Mouse (Mus musculus) lung, embryonic 14.5 days (tissue): ENCODE data around the gene Slc30a3. TPM values are rescaled to one million over a fixed set of nuclear protein-coding genes. Genes with fewer than 3 reads are reported as not detected.
A peak's percentile ranks its signal among the peaks of the same experiment; 100 is the strongest.
"Not testable (repeated sequence)": the region's sequence is repeated elsewhere in the genome, so short reads cannot be mapped to it uniquely, and the experiment has no call there.

Experiments
- ATAC-seq: fragments of 200-750 bp; cut with Nextera tagmentation; 2 replicates; pipeline ENCODE4 v1.8.0; 2017; ENCODE audit warnings: mild to moderate bottlenecking, moderate TSS enrichment, moderate library complexity; ENCODE audit not compliant: insufficient read depth
- DNase-seq: peaks from one replicate; pipeline ENCODE4 v3.0.0-alpha.2; 2015
- H3K27ac ChIP-seq: fragments of 300-500 bp; sonication (generic); 2 replicates; pipeline ENCODE4 v1.5.1; 2014; ENCODE audit warnings: low read depth, mild to moderate bottlenecking, moderate library complexity
- H3K27me3 ChIP-seq: fragments of 300-500 bp; sonication (generic); 2 replicates; pipeline ENCODE4 v1.6.1; 2014; ENCODE audit warnings: low read length, control low read depth; ENCODE audit not compliant: insufficient read depth
- H3K36me3 ChIP-seq: fragments of 300-500 bp; sonication (generic); 2 replicates; pipeline ENCODE4 v1.6.1; 2014; ENCODE audit warnings: control low read depth; ENCODE audit not compliant: insufficient read depth
- H3K4me1 ChIP-seq: fragments of 300-500 bp; sonication (generic); 2 replicates; pipeline ENCODE4 v1.6.1; 2014; ENCODE audit warnings: antibody characterized with exemption, control low read depth; ENCODE audit not compliant: insufficient read depth
- H3K4me2 ChIP-seq: fragments of 300-500 bp; sonication (generic); 2 replicates; pipeline ENCODE4 v1.6.1; 2014; ENCODE audit warnings: mild to moderate bottlenecking
- H3K4me3 ChIP-seq: fragments of 300-500 bp; sonication (generic); 2 replicates; pipeline ENCODE4 v1.5.1; 2014; ENCODE audit warnings: low read depth, low read length
- H3K9ac ChIP-seq: fragments of 300-500 bp; sonication (generic); 2 replicates; pipeline ENCODE4 v1.6.1; 2014
- H3K9me3 ChIP-seq: fragments of 300-500 bp; sonication (generic); 2 replicates; pipeline ENCODE4 v1.6.1; 2016; ENCODE audit warnings: low read depth, low read length, control low read depth
- CTCF ChIP-seq: IDR thresholded peaks from 2 replicates; pipeline ENCODE4 v1.5.1; 2016; ENCODE audit warnings: antibody characterized with exemption, low read depth
- WGBS: fragments of 180-500 bp; shearing (Covaris S2); extraction: QIAGEN DNeasy Blood & Tissue Kit; methylation state at CpG from one replicate; pipeline ENCODE4 v1.1.7; 2014; 5-methylcytosine and 5-hydroxymethylcytosine counted together
- polyA plus RNA-seq: library from polyadenylated mRNA; unstranded; fragments of >200 nt; fragmentation: Nextera tagmentation; extraction: Ambion mirVana; gene quantifications from 2 replicates; pipeline ENCODE4 v1.2.1, GENCODE M21; 2014

Slc30a3 gene
- polyA plus RNA-seq, 1 experiment from 2014 or later, result not detected

DNA sequence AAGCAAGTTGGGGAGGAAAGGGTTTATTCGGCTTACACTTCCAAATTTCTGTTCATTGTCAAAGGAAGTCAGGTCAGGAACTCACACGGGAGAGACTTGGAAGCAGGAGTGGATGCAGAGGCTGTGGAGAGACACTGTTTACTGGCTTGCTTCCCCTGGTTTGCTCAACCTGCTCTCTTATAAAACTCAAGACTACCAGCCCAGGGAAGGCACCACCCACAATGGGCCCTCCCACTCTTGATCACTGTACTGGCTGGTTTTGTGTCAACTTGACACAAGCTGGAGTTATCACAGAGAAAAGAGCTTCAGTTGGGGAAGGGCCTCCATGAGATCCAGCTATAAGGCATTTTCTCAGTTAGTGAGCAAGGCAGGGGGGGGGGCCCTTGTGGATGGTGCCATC is 37.0 kb downstream of the Slc30a3 start:
- no peaks in the 10 kb centered on the region for H3K27me3 ChIP-seq
- no peak overlapping the region for H3K4me3 ChIP-seq
- ATAC-seq (no peak), DNase-seq (no peak)
- H3K4me2 ChIP-seq, result no peak overlapping the region
- H3K36me3 ChIP-seq, result peaks cover 97% of the 10 kb centered on the region
- no peaks in the 10 kb centered on the region for H3K4me1 ChIP-seq
- no peaks in the 10 kb centered on the region for H3K9me3 ChIP-seq
- 79% methylated on average over 2 of the region's 2 CpGs for WGBS
- H3K27ac ChIP-seq, result no peak overlapping the region
- H3K9ac ChIP-seq, result no peak overlapping the region
- TF ChIP-seq CTCF, result no peak

DNA sequence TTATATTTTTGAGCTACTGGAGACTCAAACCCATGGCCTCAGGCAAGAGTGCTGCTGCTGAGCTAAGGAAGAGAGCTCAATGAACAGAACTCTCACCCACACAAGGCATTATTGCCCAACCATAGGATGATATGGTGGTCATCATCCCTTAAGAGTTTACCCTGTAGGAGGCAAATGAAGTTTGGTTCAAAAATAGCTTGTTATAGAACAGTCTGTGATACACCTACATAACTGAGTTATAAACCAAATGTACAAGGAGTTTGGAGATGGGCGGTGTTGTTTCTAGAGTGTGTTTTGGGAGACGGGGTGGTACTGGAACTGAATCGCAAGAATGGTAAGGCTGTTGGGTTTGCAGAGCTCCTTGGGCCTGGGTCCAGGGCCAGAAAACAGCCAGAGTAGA is 38.2 kb downstream of the Slc30a3 start:
- H3K36me3 ChIP-seq, result peaks cover 87% of the 10 kb centered on the region
- no peak for DNase-seq
- H3K9me3 ChIP-seq, result no peaks in the 10 kb centered on the region
- H3K4me2 ChIP-seq, result no peak overlapping the region
- no peak for ATAC-seq
- WGBS, result 95% methylated on average over 3 of the region's 3 CpGs
- no peak overlapping the region for H3K4me3 ChIP-seq
- no peaks in the 10 kb centered on the region for H3K27me3 ChIP-seq
- H3K27ac ChIP-seq, result no peak overlapping the region
- H3K4me1 ChIP-seq, result no peaks in the 10 kb centered on the region
- TF ChIP-seq CTCF, result no peak
- no peak overlapping the region for H3K9ac ChIP-seq

DNA sequence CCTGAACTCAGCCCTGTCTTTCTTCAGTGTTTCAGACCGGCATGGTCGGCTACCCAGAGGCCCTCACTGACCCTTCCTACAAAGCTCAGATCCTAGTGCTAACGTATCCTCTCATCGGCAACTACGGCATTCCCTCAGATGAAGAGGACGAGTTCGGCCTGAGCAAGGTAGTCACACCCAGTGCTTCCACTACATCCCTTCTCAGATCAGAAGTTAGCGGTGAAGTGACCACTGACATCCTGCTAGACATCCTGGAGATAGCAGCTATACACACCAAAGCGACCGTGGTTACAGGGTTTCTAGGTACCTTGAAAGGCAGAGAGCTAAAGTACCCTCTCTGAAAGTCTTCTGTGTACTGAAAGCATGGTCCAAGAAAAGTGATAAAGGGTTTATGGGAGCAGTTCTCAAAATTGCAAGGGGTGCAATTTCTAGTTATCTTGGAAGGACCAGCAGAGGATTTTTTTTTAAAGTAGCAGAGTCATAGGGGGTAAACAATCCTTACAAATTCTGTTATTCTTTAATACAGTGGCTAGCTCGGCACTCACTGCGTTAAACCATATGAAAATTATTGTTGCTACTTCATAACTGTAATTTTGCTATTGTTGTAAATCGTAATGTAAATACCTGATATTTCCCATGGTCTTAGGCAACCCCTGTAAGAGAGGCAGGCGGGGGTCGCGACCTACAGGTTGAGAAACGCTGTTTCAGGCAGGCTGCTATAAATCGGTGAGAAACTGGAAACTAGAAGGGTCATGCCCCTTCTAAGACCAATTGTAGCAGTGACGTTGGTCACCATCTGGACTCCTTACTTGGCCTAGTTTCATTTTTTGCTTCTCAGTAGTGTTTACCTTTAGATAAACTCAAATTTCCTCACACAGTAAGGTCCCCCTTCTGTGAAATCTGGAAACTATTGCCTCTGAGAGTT is 52.6 kb downstream of the Slc30a3 start:
- Histone ChIP-seq H3K9ac (peak overlapping the region; percentile 67), H3K4me2 (peak overlapping the region; percentile 78), H3K36me3 (peaks cover 40% of the 10 kb centered on the region), H3K27me3 (no peaks in the 10 kb centered on the region), H3K4me3 (peak overlapping the region; percentile 73), H3K9me3 (no peaks in the 10 kb centered on the region), H3K4me1 (peaks cover 10% of the 10 kb centered on the region), H3K27ac (peak overlapping the region; percentile 82)
- DNase-seq, result peak; percentile 34
- ATAC-seq, result peak; percentile 39
- WGBS, result 15% methylated on average over 19 of the region's 19 CpGs
- no peak for TF ChIP-seq CTCF

DNA sequence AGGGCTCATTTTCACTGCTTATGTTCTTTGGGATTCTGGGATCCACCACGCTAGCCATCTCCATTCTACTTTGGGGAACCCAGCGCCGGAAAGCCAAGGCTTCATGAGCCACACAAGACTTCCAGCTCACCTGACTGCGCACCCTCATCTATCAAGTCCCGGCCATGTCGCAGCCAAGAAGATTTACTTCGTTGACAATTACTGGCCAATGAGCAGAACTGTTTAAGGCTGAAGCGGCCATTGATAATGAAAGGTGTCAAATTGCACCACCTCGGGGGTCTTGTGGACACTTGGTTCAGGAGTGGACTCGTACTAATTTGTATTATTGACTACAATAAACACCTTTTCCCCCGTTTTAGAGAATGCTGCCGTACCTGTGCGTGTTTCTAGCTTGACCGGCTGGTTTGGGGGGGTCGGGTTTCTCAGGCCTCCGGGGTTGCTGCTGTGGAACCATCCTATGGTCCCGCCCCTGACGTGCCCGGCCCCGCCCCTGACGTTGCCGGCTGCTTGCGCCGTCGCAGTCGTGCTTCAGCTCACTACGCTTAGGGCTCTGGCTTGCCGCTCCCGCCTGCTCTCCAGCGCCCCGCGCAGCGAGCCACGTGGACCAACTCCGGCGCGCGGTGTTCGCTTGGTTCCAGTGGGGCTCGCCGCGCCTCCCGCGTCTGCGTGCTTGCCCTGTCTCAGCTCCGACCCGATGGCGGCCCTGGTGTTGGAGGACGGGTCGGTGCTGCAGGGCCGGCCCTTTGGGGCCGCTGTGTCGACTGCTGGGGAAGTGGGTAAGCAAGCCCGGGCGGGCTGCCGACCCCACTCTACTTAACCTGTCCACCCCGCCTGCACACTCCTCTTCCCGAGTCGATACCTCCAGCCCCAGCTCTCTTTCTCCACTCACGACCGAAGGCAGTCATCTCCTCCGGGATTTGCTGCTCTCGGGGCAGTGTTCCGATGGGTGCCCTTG is 53.5 kb downstream of the Slc30a3 start, which contains the start of gene Cad:
TSS of gene Cad (plus strand) at position 520 of the 955 bp plus-strand sequence.
- Histone ChIP-seq H3K4me2 (peak within 1 kb of the TSS; percentile 78), H3K36me3 (peaks cover 30% of the 10 kb centered on the region), H3K9ac (peak within 1 kb of the TSS; percentile 67), H3K27ac (peak within 1 kb of the TSS; percentile 82), H3K4me3 (peak within 1 kb of the TSS; percentile 73), H3K9me3 (no peaks in the 10 kb centered on the region), H3K27me3 (no peaks in the 10 kb centered on the region), H3K4me1 (peaks cover 10% of the 10 kb centered on the region)
- WGBS, result under 1% methylated on average over 61 of the region's 64 CpGs
- DNase-seq, result peak; percentile 97
- TF ChIP-seq CTCF, result peak; percentile 25; the same call in 1 of the 2 replicates
- peak; percentile 98 for ATAC-seq

DNA sequence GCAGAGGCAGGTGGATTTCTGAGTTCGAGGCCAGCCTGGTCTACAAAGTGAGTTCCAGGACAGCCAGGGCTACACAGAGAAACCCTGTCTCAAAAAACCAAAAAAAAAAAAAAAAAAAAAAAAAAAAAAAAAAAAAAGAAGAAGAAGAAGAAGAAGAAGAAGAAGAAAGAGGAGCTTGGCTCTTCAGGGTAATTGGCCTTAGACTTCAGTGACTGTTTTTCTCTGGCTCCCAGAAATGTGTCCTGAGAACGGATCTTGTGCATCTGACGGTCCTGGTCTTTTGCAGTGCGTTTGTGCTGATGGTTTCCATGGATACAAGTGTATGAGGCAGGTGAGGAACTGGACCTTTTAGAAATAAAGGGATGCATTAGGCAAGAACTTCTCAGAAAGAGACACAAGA is 54.3 kb downstream of the Slc30a3 start:
- H3K4me1 ChIP-seq, ATAC-seq, H3K27me3 ChIP-seq, H3K9me3 ChIP-seq: not testable (repeated sequence)
- Histone ChIP-seq H3K4me2 (peak overlapping the region; percentile 78), H3K36me3 (peaks cover 22% of the 10 kb centered on the region), H3K9ac (peak overlapping the region; percentile 67), H3K27ac (peak overlapping the region; percentile 73), H3K4me3 (peak overlapping the region; percentile 73)
- DNase-seq, result peak; percentile 8
- WGBS, result 50% methylated on average over 4 of the region's 4 CpGs

DNA sequence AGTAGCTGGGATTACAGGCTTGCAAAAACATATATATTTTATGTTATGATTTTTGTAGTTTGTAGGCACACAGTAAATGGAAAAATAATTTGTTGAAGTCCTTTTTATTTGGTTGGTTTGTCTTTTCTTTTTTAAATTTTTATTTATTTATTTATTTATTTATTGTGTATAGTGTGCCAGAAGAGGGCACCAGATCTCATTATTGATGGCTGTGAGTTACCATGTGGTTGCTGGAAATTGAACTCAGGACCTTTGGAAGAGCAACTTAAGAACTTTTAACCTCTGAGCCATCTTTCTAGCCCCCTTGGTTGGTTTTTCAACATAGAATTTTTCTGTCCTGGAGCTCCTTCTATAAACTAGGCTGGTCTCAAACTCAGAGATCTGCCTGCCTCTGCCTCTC is 57.6 kb downstream of the Slc30a3 start:
- ATAC-seq (no peak), DNase-seq (peak; percentile 10)
- H3K9ac ChIP-seq, result no peak overlapping the region
- H3K4me2 ChIP-seq, result no peak overlapping the region
- H3K4me3 ChIP-seq, result no peak overlapping the region
- no peak for TF ChIP-seq CTCF
- no peaks in the 10 kb centered on the region for H3K27me3 ChIP-seq
- peaks cover 4% of the 10 kb centered on the region; the same call in 1 of the 2 replicates for H3K4me1 ChIP-seq
- no peak overlapping the region for H3K27ac ChIP-seq
- H3K9me3 ChIP-seq, result no peaks in the 10 kb centered on the region
- peaks cover 6% of the 10 kb centered on the region; the same call in 1 of the 2 replicates for H3K36me3 ChIP-seq
